Mouse (Mus musculus): ENCODE data around the gene Rabepk. TPM values are rescaled to one million over a fixed set of nuclear protein-coding genes. Genes with fewer than 3 reads are reported as not detected.
"Not testable (repeated sequence)": the region's sequence is repeated elsewhere in the genome, so short reads cannot be mapped to it uniquely, and the experiment has no call there.

Gene Rabepk
- total RNA-seq (2021): 10 to 100 TPM; 25.0 to 28.3 TPM
- 27.1 and 32.6 TPM in 2 replicates for polyA plus RNA-seq (2012; rRNA removed)
- long read RNA-seq, transcript Rabepk-207 (8 exons, 2,968 nt): major isoform, 19 of 29 reads
- long read RNA-seq, partial matches to known transcripts: 2 of 29 reads
- long read RNA-seq, other reads (novel, unspliced or antisense): 6 of 29 reads

GRCm38 (mm10) chr2:34799357-34800256 lies at the start of gene Rabepk:
TSS of gene Rabepk (minus strand) at chr2:34799912.
- DNase-seq: peak; percentile 92

DNA sequence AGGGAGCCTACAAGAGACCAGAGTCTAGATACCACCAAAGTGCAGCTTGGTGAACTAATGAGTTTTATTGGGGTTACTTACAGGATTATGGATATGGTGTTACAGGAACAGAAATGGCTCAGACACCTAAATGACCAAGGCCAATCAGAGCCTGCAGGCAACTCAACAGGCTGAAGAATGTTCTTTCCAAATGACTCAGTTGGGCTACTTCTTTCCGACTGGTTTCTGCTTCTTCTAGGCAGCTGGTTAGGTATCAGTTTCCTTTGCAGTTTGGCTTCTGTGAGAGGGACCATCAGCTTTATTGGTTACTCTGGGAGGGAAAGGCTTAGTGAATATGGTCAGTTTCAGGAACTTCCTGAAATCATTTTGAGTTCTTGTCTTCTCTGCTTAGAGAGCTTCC lies 48.0 kb upstream of the Rabepk start:
- DNase-seq: no peak

DNA sequence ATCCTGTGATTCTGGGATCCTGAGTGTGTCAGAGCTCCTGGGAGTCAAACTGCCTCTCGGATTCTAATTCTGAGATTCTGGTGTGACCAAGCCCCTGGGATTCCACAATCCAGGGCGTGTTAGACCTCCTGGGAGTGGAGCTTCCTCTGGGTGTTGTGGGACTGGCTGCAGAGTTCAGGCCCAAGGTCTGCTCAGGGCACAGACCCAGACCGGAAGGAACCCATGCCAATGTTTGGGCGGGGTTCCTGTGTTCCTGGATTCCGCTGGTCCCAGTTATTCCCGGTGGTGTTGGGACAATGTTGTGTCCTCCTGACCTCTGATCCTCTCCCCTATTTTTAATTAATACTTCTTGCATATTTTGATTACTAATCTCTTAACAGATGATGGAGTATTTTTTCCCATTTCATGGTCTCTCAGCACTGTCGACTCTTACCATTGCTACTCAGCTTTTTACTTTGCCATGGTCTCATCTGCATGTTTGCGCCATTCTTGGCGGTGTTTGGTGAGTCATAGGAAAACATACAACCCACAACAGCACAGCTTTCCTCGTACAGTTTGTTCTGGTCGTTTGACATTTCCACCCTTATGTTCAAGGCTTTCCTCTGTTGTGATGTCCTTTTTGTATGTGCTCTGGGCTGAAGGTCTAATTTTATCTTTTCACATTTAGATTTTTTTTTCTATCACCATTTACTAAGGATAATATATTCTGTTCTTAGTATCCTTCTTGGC lies 43.7 kb upstream of the Rabepk start:
- peak; percentile 82 for DNase-seq

DNA sequence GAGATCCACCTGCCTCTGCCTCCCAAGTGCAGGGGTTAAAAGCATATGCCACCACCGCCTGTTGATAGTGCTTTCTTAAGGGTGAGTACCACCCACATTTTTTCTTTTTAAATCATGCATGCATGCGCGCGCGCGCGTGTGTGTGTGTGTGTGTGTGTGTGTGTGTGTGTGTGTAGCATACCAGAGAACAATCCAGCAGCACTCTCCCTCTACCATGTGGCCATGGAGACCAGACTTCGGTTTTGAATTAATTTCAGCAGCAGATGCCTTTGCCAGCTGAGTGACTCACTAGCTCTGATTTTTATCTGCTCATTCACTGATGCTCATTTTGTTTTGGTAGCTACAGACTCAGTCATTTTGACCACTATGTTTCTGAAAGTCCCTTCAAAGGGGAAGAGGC lies 42.0 kb upstream of the Rabepk start:
- DNase-seq: no peak

GRCm38 (mm10) chr2:34840143-34840542 lies 40.4 kb upstream of the Rabepk start:
- DNase-seq: not testable (repeated sequence)

DNA sequence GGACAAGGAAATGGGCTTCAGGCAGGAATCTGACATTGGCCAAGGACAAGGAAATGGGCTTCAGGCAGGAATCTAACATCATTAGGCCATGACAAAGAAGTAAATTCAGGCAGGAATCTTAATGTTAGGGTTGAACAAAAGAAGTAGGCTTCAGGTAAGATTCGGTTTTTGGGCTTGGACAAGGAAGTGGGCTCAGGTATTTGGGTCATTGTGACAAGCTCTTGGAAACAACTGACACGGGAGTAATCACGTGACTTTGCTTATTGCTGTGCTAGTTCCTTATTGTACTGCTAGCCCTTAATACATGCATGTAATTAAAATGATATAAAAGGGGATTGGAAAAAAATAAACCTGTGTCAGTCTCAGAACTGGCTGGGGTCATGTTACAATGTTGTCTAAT lies 36.0 kb upstream of the Rabepk start:
- DNase-seq: no peak

DNA sequence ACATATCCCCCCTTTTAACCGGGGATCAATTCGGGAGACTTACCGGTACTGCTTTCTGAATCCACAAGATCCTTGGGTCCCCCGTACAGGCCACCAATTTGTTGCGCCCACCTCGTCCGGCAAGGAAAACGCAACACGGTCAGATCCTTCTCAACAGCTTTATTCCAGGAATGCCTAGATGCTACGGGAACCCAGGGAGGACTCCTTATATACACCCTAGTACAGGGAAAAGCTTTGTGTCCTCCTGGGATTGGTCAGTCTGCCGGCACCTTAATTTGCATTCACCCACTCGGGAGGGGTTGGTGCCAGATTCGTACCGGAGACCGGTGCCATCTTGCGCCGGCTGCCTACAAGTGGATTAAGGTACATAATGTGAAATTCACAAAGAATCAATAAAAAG lies 33.9 kb upstream of the Rabepk start:
- no peak for DNase-seq

DNA sequence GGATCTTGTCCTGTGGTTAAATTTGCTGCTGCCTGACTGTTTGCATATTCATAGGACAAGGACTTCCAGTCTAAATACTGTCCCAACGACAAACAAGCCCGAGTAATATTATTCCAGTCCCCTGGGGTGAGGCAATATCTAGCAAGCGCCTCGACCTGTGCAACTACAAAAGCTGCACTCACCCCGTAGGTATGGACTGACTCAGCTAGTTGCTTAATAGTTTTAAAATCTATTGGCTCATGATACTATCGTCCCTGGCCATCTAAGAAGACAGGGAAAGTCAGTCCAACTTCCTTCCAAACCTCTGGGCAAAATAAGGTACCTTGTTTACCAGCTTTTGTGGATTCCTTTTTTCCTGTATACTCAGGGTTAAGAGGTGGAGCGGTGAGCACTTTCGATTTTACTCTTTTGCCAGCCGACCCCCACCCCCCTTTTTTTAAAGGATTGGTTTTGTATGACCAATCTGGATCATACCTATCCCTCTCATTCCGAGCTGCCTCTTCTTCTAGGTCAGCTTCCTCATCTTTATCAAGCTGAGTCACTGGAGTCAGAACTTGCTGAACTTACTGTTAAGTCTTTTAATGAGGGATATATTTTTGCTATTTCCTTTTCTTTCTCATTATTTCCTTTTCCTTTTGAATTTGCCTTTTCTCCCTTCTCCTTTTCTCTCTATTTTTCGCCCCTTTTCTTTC lies 33.2 kb upstream of the Rabepk start, which contains the start of gene Gm34653:
Gene Gm34653 (plus strand): TSS at position 242 of the 692 bp plus-strand sequence.
- DNase-seq: not testable (repeated sequence)

- not testable (repeated sequence) for DNase-seq
Measured at GRCm38 (mm10) chr2:34830066-34830465, 30.4 kb upstream of the Rabepk start.

- peak; percentile 74 for DNase-seq
Measured at GRCm38 (mm10) chr2:34828026-34828425, 28.3 kb upstream of the Rabepk start.

DNA sequence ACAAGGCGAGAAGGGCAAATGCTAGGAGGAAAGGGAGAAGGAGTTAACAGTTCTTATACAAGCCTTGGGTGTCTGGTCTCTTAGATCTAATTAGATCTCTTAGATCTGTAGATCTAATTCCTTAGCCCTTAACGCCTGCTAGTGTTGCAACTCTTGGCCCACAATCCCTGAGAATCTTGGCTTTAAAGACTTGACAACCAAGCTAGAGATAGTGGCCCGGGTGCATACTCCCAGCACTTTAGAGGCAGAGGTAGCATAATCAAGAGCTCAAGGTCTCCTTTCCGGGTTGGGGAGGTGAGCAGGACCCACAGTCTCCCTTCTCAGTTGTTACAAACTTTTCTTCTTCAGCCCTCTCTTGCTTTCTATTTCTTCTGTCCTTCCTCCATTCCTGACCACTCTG lies 27.9 kb upstream of the Rabepk start:
- no peak for DNase-seq

GRCm38 (mm10) chr2:34826460-34827231 lies 26.9 kb upstream of the Rabepk start:
- no peak for DNase-seq

- peak; percentile 96 for DNase-seq
Measured at GRCm38 (mm10) chr2:34825827-34826459, 26.2 kb upstream of the Rabepk start, which contains the start of gene Fbxw2. TSS of gene Fbxw2 (minus strand) at chr2:34826311.

DNA sequence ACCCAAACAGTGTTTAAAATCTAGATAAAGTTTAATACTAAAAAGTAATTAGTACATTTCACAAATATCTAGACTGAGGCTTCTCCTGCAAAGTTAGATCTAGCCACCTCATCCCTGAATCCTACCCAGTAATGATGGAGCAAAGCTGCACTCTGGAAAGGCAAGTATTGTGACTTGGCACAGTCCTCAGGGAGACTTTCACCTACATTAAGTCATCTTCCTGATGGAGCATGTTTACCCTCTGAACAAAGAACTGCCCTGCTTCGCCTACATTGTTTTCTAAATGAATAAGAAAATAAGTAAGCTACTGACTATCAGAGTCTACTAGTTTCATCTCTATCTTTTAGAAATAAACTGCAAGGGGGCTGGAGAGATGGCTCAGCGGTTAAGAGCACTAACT lies 18.8 kb upstream of the Rabepk start:
- DNase-seq: no peak

DNA sequence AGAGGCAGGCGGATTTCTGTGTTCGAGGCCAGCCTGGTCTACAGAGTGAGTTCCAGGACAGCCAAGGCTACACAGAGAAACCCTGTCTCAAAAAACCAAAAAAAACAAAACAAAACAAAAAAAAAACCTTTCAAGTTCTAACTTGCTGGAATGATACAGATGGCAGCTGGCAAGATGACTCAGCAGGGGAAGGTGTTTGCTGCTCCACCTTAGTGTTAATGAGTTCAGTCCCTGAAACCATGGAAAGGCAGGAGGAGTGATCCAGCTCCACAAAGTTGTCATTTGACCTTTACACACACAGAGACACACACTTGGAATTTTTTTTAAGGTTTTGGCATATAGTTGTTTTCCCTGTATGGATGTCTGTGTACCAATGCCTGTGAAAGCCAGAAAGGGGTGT lies 16.2 kb upstream of the Rabepk start:
- not testable (repeated sequence) for DNase-seq

GRCm38 (mm10) chr2:34812706-34813105 lies 13.0 kb upstream of the Rabepk start:
- no peak for DNase-seq

DNA sequence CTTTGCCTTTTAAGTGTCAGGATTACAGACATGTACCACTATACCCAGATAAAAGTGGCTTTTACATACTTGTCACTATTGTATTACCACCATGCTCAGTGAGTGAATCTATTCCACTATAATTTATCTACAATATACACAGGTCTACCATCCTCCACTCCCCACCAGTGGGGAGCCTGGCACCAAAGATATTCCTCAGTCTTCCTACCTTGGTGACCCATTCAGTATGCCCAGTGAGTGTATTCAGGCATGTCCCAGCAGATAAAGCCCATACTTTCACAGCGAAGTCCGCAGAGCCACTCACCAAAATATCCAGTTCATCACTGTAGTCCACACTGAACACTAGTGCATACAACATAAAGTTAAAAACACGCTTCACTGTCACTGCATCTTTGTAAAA lies 11.1 kb upstream of the Rabepk start:
- DNase-seq: no peak

- DNase-seq: no peak
Measured at GRCm38 (mm10) chr2:34809568-34809967, 9.9 kb upstream of the Rabepk start.

- no peak for DNase-seq
Measured at GRCm38 (mm10) chr2:34808057-34808456, 8.3 kb upstream of the Rabepk start.

- DNase-seq: no peak
Measured at GRCm38 (mm10) chr2:34805364-34805950, 5.7 kb upstream of the Rabepk start.

All from adrenal gland, adult 2 months (tissue).